Mouse (Mus musculus) neural tube, embryonic 11.5 days (tissue): ENCODE data around the gene Cops7b. TPM values are rescaled to one million over a fixed set of nuclear protein-coding genes. Genes with fewer than 3 reads are reported as not detected.

Experiments used
- ATAC-seq: fragments of 200-750 bp; cut with Nextera tagmentation; 2 replicates; pipeline ENCODE4 v1.8.0; 2017; ENCODE audit warnings: moderate number of reproducible peaks, mild to moderate bottlenecking, moderate TSS enrichment, moderate library complexity; ENCODE audit not compliant: insufficient read depth, low FRiP score, low TSS enrichment
- DNase-seq: peaks from one replicate; pipeline ENCODE4 v3.0.0-alpha.2; 2015; ENCODE audit warnings: low spot score
- H3K27ac ChIP-seq: fragments of 300-500 bp; sonication (generic); 2 replicates; pipeline ENCODE4 v1.5.1; 2014; ENCODE audit warnings: low read depth, mild to moderate bottlenecking, low read length
- H3K27me3 ChIP-seq: fragments of 300-500 bp; sonication (generic); 2 replicates; pipeline ENCODE4 v1.6.1; 2014; ENCODE audit warnings: mild to moderate bottlenecking, low read length, mixed read lengths; ENCODE audit not compliant: control insufficient read depth, insufficient read depth
- H3K36me3 ChIP-seq: fragments of 300-500 bp; sonication (generic); 2 replicates; pipeline ENCODE4 v1.6.1; 2014; ENCODE audit warnings: mild to moderate bottlenecking, low read length, moderate library complexity, mixed read lengths; ENCODE audit not compliant: control insufficient read depth, insufficient read depth
- H3K4me1 ChIP-seq: fragments of 300-500 bp; sonication (generic); 2 replicates; pipeline ENCODE4 v1.6.1; 2014; ENCODE audit warnings: low read length, mixed read lengths; ENCODE audit not compliant: control insufficient read depth, insufficient read depth
- H3K4me2 ChIP-seq: fragments of 300-500 bp; sonication (generic); 2 replicates; pipeline ENCODE4 v1.6.1; 2014; ENCODE audit warnings: low read depth, mild to moderate bottlenecking, moderate library complexity
- H3K4me3 ChIP-seq: fragments of 300-500 bp; sonication (generic); 2 replicates; pipeline ENCODE4 v1.5.1; 2014; ENCODE audit warnings: low read depth, low read length
- H3K9ac ChIP-seq: fragments of 300-500 bp; sonication (generic); 2 replicates; pipeline ENCODE4 v1.6.1; 2014; ENCODE audit warnings: mild to moderate bottlenecking, low read length
- H3K9me3 ChIP-seq: fragments of 300-500 bp; sonication (generic); 2 replicates; pipeline ENCODE4 v1.6.1; 2016; ENCODE audit warnings: low read length; ENCODE audit not compliant: control insufficient read depth
- WGBS: fragments of 180-500 bp; shearing (Covaris S2); extraction: QIAGEN DNeasy Blood & Tissue Kit; methylation state at CpG from one replicate; pipeline ENCODE4 v1.1.7; 2014; 5-methylcytosine and 5-hydroxymethylcytosine counted together
- polyA plus RNA-seq: library from polyadenylated mRNA; unstranded; fragments of >200 nt; fragmentation: Nextera tagmentation; extraction: Ambion mirVana; gene quantifications from 2 replicates; pipeline ENCODE4 v1.2.1, GENCODE M21; 2014

The Cops7b gene
- polyA plus RNA-seq, 1 experiment from 2014 or later = 65.4 TPM

DNA sequence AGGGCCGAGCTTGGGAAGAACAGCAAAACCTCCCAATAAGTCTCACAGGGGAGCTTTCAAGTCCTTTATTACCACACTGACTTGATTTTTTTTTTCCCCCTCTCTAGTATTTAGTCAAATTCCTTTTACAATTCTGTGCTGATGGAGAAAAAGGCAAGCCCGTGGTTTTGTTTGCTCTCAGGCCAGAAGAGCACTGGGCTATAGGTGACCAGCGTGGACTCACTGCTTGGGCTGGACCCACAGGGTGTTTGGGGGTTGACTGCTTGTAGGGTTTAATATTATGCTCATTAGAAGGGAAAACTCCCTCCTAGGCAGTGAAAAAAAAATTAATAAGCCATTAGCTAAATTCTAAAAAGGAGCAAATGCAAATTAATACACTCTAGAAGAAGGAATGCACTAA lies 50.7 kb downstream of the Cops7b start:
- no peak for DNase-seq
- Histone ChIP-seq H3K27ac (no peak overlapping the region), H3K27me3 (no peaks in the 10 kb centered on the region), H3K9ac (no peak overlapping the region), H3K36me3 (no peaks in the 10 kb centered on the region), H3K4me3 (no peak overlapping the region), H3K4me2 (no peak overlapping the region), H3K9me3 (no peaks in the 10 kb centered on the region), H3K4me1 (no peaks in the 10 kb centered on the region; the same call in 1 of the 2 replicates)
- WGBS = 52% methylated on average over 3 of the region's 3 CpGs
- no peak for ATAC-seq

DNA sequence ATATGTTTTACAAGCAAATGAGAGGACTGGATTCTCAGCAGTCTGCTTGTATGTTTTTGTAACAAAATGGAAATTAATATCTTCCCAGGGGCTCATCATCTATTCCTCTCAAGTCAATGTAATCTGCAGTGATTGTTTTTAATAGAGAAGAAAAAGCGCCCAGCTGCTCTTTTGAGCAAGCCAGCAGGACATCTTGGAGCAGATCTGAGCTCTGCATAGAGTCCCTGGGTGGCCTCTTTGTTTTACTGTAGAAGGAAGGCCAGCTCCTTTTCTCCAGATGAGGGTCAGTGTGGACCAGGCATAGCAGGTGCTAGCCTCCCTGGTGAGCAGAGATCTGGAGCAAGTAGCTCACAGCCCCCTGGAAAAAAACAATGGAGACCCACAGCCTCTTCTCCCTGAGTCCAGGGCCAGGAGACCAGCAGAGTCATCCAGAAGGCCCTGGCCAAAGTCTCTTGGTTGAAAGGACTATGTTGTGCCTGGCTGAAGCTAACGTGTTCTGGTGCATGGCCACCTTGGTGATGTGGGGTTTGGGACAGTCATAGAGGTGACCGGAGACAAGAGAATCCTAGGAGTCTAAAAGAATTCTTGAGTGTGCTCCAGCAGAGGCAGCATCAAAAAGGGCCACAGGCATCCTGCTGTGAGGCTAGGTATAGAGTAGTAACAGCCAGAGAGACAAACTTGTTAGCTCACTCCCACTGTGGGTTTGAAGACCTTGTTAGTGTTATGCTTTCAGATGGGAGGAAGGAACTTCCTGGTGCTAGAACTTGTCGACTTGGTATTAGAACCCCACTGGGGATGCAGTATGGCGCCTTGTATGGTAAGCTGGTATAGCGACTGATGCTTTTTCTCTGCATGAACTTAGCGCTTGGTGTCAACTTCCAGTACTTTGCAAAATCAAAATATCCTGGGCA lies 51.4 kb downstream of the Cops7b start:
- WGBS = 58% methylated on average over 7 of the region's 7 CpGs
- H3K9ac ChIP-seq = no peak overlapping the region
- no peak overlapping the region for H3K4me2 ChIP-seq
- no peak for ATAC-seq
- H3K9me3 ChIP-seq = no peaks in the 10 kb centered on the region
- DNase-seq = no peak
- H3K4me3 ChIP-seq = no peak overlapping the region
- no peaks in the 10 kb centered on the region for H3K36me3 ChIP-seq
- no peaks in the 10 kb centered on the region for H3K27me3 ChIP-seq
- H3K27ac ChIP-seq = no peak overlapping the region
- no peaks in the 10 kb centered on the region; the same call in 1 of the 2 replicates for H3K4me1 ChIP-seq

DNA sequence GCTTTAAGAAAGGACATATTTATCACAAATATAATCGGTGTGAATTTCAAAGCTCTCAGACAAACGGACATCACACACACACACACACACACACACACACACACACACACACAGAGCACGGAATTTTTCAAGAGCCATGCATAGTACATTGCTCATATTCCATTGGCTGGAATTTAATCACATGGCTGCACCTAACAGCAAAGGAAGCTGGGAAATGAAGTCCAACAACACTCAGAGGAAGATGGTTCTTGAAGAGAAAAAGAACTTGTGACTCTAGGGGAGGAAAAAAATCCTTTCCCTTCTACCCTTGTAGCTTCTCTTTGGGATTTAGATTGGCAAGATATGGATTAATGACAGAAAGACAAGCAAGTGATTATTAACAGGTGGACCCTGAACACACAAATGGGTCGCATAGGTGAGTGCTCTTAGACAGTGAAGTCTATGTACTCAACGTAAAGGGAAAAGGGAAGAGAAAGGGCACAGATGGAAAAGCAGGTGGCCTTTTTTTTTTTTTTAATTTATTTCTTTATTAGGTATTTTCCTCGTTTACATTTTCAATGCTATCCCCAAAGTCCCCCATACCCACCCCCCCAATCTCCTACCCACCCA lies 52.2 kb downstream of the Cops7b start:
- no peaks in the 10 kb centered on the region for H3K27me3 ChIP-seq
- no peaks in the 10 kb centered on the region; the same call in 1 of the 2 replicates for H3K4me1 ChIP-seq
- no peak overlapping the region for H3K27ac ChIP-seq
- peak; percentile 72 for ATAC-seq
- DNase-seq = no peak
- no peaks in the 10 kb centered on the region for H3K36me3 ChIP-seq
- no peak overlapping the region for H3K4me2 ChIP-seq
- 59% methylated on average over 6 of the region's 6 CpGs for WGBS
- H3K4me3 ChIP-seq = no peak overlapping the region
- H3K9me3 ChIP-seq = no peaks in the 10 kb centered on the region
- no peak overlapping the region for H3K9ac ChIP-seq

GRCm38 (mm10) chr1:86643101-86643809 lies 60.6 kb downstream of the Cops7b start:
- Histone ChIP-seq H3K4me2 (no peak overlapping the region), H3K4me3 (no peak overlapping the region), H3K36me3 (no peaks in the 10 kb centered on the region), H3K4me1 (no peaks in the 10 kb centered on the region), H3K27ac (no peak overlapping the region), H3K27me3 (no peaks in the 10 kb centered on the region), H3K9me3 (no peaks in the 10 kb centered on the region), H3K9ac (no peak overlapping the region)
- DNase-seq (no peak), ATAC-seq (no peak)
- WGBS = 77% methylated on average over 13 of the region's 13 CpGs

- no peaks in the 10 kb centered on the region for H3K9me3 ChIP-seq
- H3K36me3 ChIP-seq = no peaks in the 10 kb centered on the region
- no peaks in the 10 kb centered on the region for H3K4me1 ChIP-seq
- WGBS = 60% methylated on average over 2 of the region's 2 CpGs
- no peak overlapping the region for H3K4me3 ChIP-seq
- ATAC-seq (no peak), DNase-seq (no peak)
- H3K9ac ChIP-seq = no peak overlapping the region
- no peaks in the 10 kb centered on the region for H3K27me3 ChIP-seq
- H3K4me2 ChIP-seq = no peak overlapping the region
- H3K27ac ChIP-seq = no peak overlapping the region
Measured at GRCm38 (mm10) chr1:86647517-86647916, 64.8 kb downstream of the Cops7b start.

- Histone ChIP-seq H3K36me3 (no peaks in the 10 kb centered on the region), H3K4me3 (no peak overlapping the region), H3K4me2 (no peak overlapping the region), H3K27me3 (no peaks in the 10 kb centered on the region), H3K27ac (no peak overlapping the region), H3K9me3 (no peaks in the 10 kb centered on the region), H3K9ac (no peak overlapping the region), H3K4me1 (0 out of 2 replicates have a peak, but pooled peaks cover 2% of the 10 kb centered on the region)
- 19% methylated on average over 6 of the region's 6 CpGs for WGBS
- peak; percentile 70 for DNase-seq
- no peak for ATAC-seq
Measured at GRCm38 (mm10) chr1:86650272-86650671, 67.6 kb downstream of the Cops7b start.

DNA sequence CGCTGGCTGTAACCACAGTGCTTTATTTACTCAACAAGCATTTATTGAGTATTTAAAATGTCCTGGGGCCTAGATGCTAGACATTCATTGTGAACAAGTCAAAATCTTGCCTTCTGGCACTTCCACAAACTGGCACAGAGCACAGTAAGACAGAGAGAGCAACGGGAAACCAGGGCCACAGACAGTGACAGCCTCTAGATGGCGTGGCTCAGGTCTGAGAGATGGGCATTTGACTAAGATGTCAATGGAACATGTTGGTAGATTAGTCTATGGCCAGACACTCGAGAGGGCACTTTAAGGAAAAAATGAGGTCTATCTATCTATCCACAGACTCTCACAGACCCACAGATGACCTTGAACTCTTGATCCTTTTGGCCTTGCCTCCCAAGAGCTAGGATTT lies 70.0 kb downstream of the Cops7b start:
- no peaks in the 10 kb centered on the region for H3K27me3 ChIP-seq
- no peaks in the 10 kb centered on the region for H3K9me3 ChIP-seq
- H3K4me2 ChIP-seq = no peak overlapping the region
- H3K27ac ChIP-seq = no peak overlapping the region
- H3K4me1 ChIP-seq = 0 out of 2 replicates have a peak, but pooled peaks cover 2% of the 10 kb centered on the region
- no peak overlapping the region for H3K4me3 ChIP-seq
- DNase-seq = no peak
- ATAC-seq = no peak
- H3K36me3 ChIP-seq = no peaks in the 10 kb centered on the region
- 65% methylated on average over 4 of the region's 4 CpGs for WGBS
- H3K9ac ChIP-seq = no peak overlapping the region

DNA sequence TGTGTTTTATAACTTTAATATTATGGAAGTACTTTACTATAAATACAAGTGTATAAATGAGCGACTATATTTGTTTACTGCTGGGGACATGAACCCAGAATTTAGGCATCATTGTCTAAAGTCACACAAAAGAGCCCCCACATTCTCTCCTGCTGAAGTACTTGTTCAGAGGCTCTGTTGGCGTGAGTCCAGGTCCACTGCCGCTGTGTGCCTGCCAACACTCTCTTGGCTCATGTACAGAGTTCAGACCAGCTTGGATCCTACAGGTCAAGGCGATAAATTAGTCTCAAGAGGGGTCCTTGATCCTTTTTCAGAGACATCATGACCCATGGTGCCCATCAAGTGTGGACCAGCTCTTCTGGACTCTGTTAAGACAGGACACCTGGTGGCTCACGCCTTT lies 74.4 kb downstream of the Cops7b start:
- 91% methylated on average over 5 of the region's 5 CpGs for WGBS

More for the DNA sequence above, 74.4 kb downstream of the Cops7b start:
- no peak for DNase-seq
- no peak overlapping the region for H3K4me3 ChIP-seq
- H3K4me1 ChIP-seq = 0 out of 2 replicates have a peak, but pooled peaks cover 2% of the 10 kb centered on the region
- no peaks in the 10 kb centered on the region for H3K36me3 ChIP-seq
- no peak overlapping the region for H3K4me2 ChIP-seq
- ATAC-seq = no peak
- no peak overlapping the region for H3K9ac ChIP-seq
- no peak overlapping the region for H3K27ac ChIP-seq
- H3K27me3 ChIP-seq = no peaks in the 10 kb centered on the region
- H3K9me3 ChIP-seq = no peaks in the 10 kb centered on the region
